Mouse (Mus musculus) heart, postnatal 0 days (tissue): ENCODE measurements around the gene Olfr1377. TPM values are rescaled to one million over a fixed set of nuclear protein-coding genes. Genes with fewer than 3 reads are reported as not detected.
A peak's percentile ranks its signal among the peaks of the same experiment; 100 is the strongest.
"Not testable (repeated sequence)": the region's sequence is repeated elsewhere in the genome, so short reads cannot be mapped to it uniquely, and the experiment has no call there.

Source experiments
- ATAC-seq: fragments of 200-750 bp; cut with Nextera tagmentation; 2 replicates; pipeline ENCODE4 v1.8.0; 2017; ENCODE audit warnings: low read depth, moderate number of reproducible peaks, moderate library complexity; ENCODE audit not compliant: insufficient read depth
- DNase-seq: peaks from one replicate; pipeline ENCODE4 v3.0.0-alpha.2; 2016; ENCODE audit warnings: low spot score
- H3K27ac ChIP-seq: fragments of 300-500 bp; sonication (generic); 2 replicates; pipeline ENCODE4 v1.5.1; 2014; ENCODE audit warnings: low read depth, mild to moderate bottlenecking
- H3K27me3 ChIP-seq: fragments of 300-500 bp; sonication (generic); 2 replicates; pipeline ENCODE4 v1.6.1; 2014; ENCODE audit warnings: low read length, mixed read lengths; ENCODE audit not compliant: control insufficient read depth, insufficient read depth
- H3K36me3 ChIP-seq: fragments of 300-500 bp; sonication (generic); replicated peaks from 2 replicates; pipeline ENCODE4 v1.6.1; 2014; ENCODE audit warnings: low read length, mixed read lengths; ENCODE audit not compliant: control insufficient read depth, insufficient read depth
- H3K4me1 ChIP-seq: fragments of 300-500 bp; sonication (generic); 2 replicates; pipeline ENCODE4 v1.6.1; 2014; ENCODE audit warnings: antibody characterized with exemption; ENCODE audit not compliant: control insufficient read depth, insufficient read depth
- H3K4me2 ChIP-seq: fragments of 300-500 bp; sonication (generic); 2 replicates; pipeline ENCODE4 v1.6.1; 2014; ENCODE audit warnings: low read depth, mild to moderate bottlenecking, low read length, moderate library complexity
- H3K4me3 ChIP-seq: fragments of 300-500 bp; sonication (generic); 2 replicates; pipeline ENCODE4 v1.5.1; 2014; ENCODE audit warnings: low read depth, low read length
- H3K9ac ChIP-seq: fragments of 300-500 bp; sonication (generic); replicated peaks from 2 replicates; pipeline ENCODE4 v1.6.1; 2014; ENCODE audit warnings: low read depth, low read length, mixed read lengths
- H3K9me3 ChIP-seq: fragments of 300-500 bp; sonication (generic); replicated peaks from 2 replicates; pipeline ENCODE4 v1.6.1; 2016; ENCODE audit warnings: low read length; ENCODE audit not compliant: control insufficient read depth
- CTCF ChIP-seq: IDR thresholded peaks from 2 replicates; pipeline ENCODE4 v1.5.1; 2016; ENCODE audit warnings: antibody characterized with exemption, control low read depth, low read depth
- EP300 ChIP-seq: IDR thresholded peaks from 2 replicates; pipeline ENCODE4 v1.6.1; 2016; ENCODE audit warnings: antibody characterized with exemption, low read depth
- WGBS: fragments of 180-500 bp; shearing (Covaris S2); extraction: QIAGEN DNeasy Blood & Tissue Kit; methylation state at CpG from one replicate; pipeline ENCODE4 v1.1.7; 2014; 5-methylcytosine and 5-hydroxymethylcytosine counted together
- polyA plus RNA-seq: library from polyadenylated mRNA; unstranded; fragments of >200 nt; fragmentation: Nextera tagmentation; extraction: Ambion mirVana; gene quantifications from 2 replicates; pipeline ENCODE4 v1.2.1, GENCODE M21; 2015
- total RNA-seq: library from RNA; depleted of rRNA; stranded (reverse); fragments of >200 nt; gene quantifications from 2 replicates; pipeline ENCODE4 v1.2.3, GENCODE M21; 2014; ENCODE audit warnings: low replicate concordance; rRNA removed

Olfr1377 gene
- total and polyA plus RNA-seq, 2 experiments from 2014 or later = not detected

GRCm38 (mm10) chr11:51030225-51030624 is 48.5 kb downstream of the Olfr1377 start:
- Histone ChIP-seq H3K27ac (no peak overlapping the region), H3K4me2 (no peak overlapping the region), H3K9me3 (no peaks in the 10 kb centered on the region), H3K36me3 (no peaks in the 10 kb centered on the region), H3K4me1 (no peaks in the 10 kb centered on the region), H3K9ac (no peak overlapping the region), H3K4me3 (no peak overlapping the region), H3K27me3 (no peaks in the 10 kb centered on the region)
- ATAC-seq (no peak), DNase-seq (no peak)
- 59% methylated on average over 2 of the region's 2 CpGs for WGBS
- TF ChIP-seq CTCF (no peak), EP300 (no peak)

DNA sequence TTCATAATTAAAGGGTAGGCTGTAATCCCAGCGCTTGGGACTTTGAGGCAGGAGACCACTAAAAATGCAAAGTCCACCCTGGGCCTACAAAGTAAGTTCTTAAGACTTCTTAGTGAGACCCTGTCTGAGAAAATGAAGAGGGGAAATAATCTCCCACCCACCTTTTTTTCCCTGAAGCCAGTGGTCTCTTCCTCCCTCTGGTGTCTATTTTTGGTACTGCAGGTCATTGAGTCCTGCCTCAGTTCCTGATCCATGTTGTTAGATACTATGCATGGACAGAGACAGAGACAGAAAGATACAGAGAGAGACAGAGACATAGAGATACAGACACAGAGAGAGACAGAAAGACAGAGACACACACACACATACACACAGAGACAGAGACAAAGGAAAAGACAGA is 51.1 kb downstream of the Olfr1377 start:
- DNase-seq (no peak), ATAC-seq (no peak)
- Histone ChIP-seq H3K4me3 (no peak overlapping the region), H3K9me3 (no peaks in the 10 kb centered on the region), H3K9ac (no peak overlapping the region), H3K36me3 (no peaks in the 10 kb centered on the region), H3K4me2 (no peak overlapping the region), H3K27me3 (no peaks in the 10 kb centered on the region), H3K4me1 (no peaks in the 10 kb centered on the region), H3K27ac (no peak overlapping the region)
- WGBS = 8% methylated on average over 1 of the region's 1 CpGs
- peak; percentile 82 for TF ChIP-seq CTCF
- no peak for TF ChIP-seq EP300

GRCm38 (mm10) chr11:51034141-51034540 is 52.4 kb downstream of the Olfr1377 start:
- not testable (repeated sequence) for ATAC-seq

GRCm38 (mm10) chr11:51035951-51036350 is 54.2 kb downstream of the Olfr1377 start:
- DNase-seq = peak; percentile 11
- no peaks in the 10 kb centered on the region for H3K9me3 ChIP-seq
- 23% methylated on average over 2 of the region's 2 CpGs for WGBS

More at GRCm38 (mm10) chr11:51034141-51034540, 52.4 kb downstream of the Olfr1377 start:
- H3K4me3 ChIP-seq, H3K9me3 ChIP-seq, H3K9ac ChIP-seq, H3K27me3 ChIP-seq, DNase-seq, H3K4me1 ChIP-seq, H3K36me3 ChIP-seq, H3K27ac ChIP-seq, H3K4me2 ChIP-seq: not testable (repeated sequence)

More at GRCm38 (mm10) chr11:51035951-51036350, 54.2 kb downstream of the Olfr1377 start:
- no peak overlapping the region for H3K4me2 ChIP-seq
- H3K4me1 ChIP-seq = no peaks in the 10 kb centered on the region
- no peaks in the 10 kb centered on the region for H3K36me3 ChIP-seq
- H3K9ac ChIP-seq = no peak overlapping the region
- ATAC-seq = no peak
- no peak for TF ChIP-seq CTCF
- no peak for TF ChIP-seq EP300
- no peak overlapping the region for H3K4me3 ChIP-seq
- H3K27ac ChIP-seq = no peak overlapping the region
- H3K27me3 ChIP-seq = no peaks in the 10 kb centered on the region

Other genes with a start within 250 kb of the Olfr1377 start
- 4.4 and 6.0 TPM in 2 replicates for gene Zfp354c, start 154.2 kb upstream of the Olfr1377 start, total RNA-seq
- gene Zfp354c, start 154.2 kb upstream of the Olfr1377 start, polyA plus RNA-seq = 3.6 TPM in 2 replicates
- 0.38 TPM in 1 of 2 replicates, not detected in the other for gene Zfp879, start 140.4 kb upstream of the Olfr1377 start, total RNA-seq
- gene Zfp879, start 140.4 kb upstream of the Olfr1377 start, polyA plus RNA-seq = 0.66 and 0.72 TPM in 2 replicates
- gene Grm6, start 131.3 kb upstream of the Olfr1377 start, total RNA-seq = not detected in 2 replicates
- gene Grm6, start 131.3 kb upstream of the Olfr1377 start, polyA plus RNA-seq = not detected in 2 replicates
- gene Zfp454, start 94.3 kb upstream of the Olfr1377 start, total RNA-seq = not detected in 2 replicates
- 1.7 and 2.0 TPM in 2 replicates for gene Zfp454, start 94.3 kb upstream of the Olfr1377 start, polyA plus RNA-seq
- 2.4 and 19.3 TPM in 2 replicates for gene Zfp2, start 65.8 kb upstream of the Olfr1377 start, total RNA-seq
- gene Zfp2, start 65.8 kb upstream of the Olfr1377 start, polyA plus RNA-seq = 5.3 and 5.5 TPM in 2 replicates
- gene Zfp354b, start 50.3 kb upstream of the Olfr1377 start, total RNA-seq = 0.73 TPM in 1 of 2 replicates, not detected in the other
- gene Zfp354b, start 50.3 kb upstream of the Olfr1377 start, polyA plus RNA-seq = 0.85 TPM in 2 replicates
- gene 4933414I15Rik, start 38.2 kb upstream of the Olfr1377 start, total RNA-seq = not detected in 2 replicates
- gene 4933414I15Rik, start 38.2 kb upstream of the Olfr1377 start, polyA plus RNA-seq = not detected in 2 replicates
- not detected in 2 replicates for gene Prop1, start 28.2 kb upstream of the Olfr1377 start, total RNA-seq
- not detected in 2 replicates for gene Prop1, start 28.2 kb upstream of the Olfr1377 start, polyA plus RNA-seq
- not detected in 2 replicates for gene Olfr1378, start 15.4 kb upstream of the Olfr1377 start, total RNA-seq
- gene Olfr1378, start 15.4 kb upstream of the Olfr1377 start, polyA plus RNA-seq = not detected in 2 replicates
- gene Olfr51, start 21.6 kb downstream of the Olfr1377 start, total RNA-seq = not detected in 2 replicates
- not detected in 2 replicates for gene Olfr51, start 21.6 kb downstream of the Olfr1377 start, polyA plus RNA-seq
- gene Olfr54, start 32.3 kb downstream of the Olfr1377 start, total RNA-seq = not detected in 2 replicates
- gene Olfr54, start 32.3 kb downstream of the Olfr1377 start, polyA plus RNA-seq = not detected in 2 replicates
- gene Olfr1375, start 66.1 kb downstream of the Olfr1377 start, total RNA-seq = not detected in 2 replicates
- not detected in 2 replicates for gene Olfr1375, start 66.1 kb downstream of the Olfr1377 start, polyA plus RNA-seq
- 0.62 and 4.6 TPM in 2 replicates for gene Zfp354a, start 77.3 kb downstream of the Olfr1377 start, total RNA-seq
- gene Zfp354a, start 77.3 kb downstream of the Olfr1377 start, polyA plus RNA-seq = 3.4 and 4.2 TPM in 2 replicates
- gene Gm12569, start 238.5 kb downstream of the Olfr1377 start, total RNA-seq = not detected in 2 replicates
- gene Gm12569, start 238.5 kb downstream of the Olfr1377 start, polyA plus RNA-seq = not detected in 2 replicates